Mouse (Mus musculus) embryonic fibroblast, embryonic 13.5 days (primary cell): Measurements from ENCODE around the gene Mtor. TPM values are rescaled to one million over a fixed set of nuclear protein-coding genes. Genes with fewer than 3 reads are reported as not detected.

Experiments
- H3K27ac ChIP-seq: 2 replicates; pipeline ENCODE4 v1.5.1; 2012; ENCODE audit warnings: low read length, control low read depth, inconsistent platforms; ENCODE audit not compliant: insufficient read depth
- H3K4me1 ChIP-seq: 2 replicates; pipeline ENCODE4 v1.6.1; 2011; ENCODE audit warnings: low read length; ENCODE audit not compliant: control insufficient read depth, insufficient read depth
- H3K4me3 ChIP-seq: 2 replicates; pipeline ENCODE4 v1.5.1; 2011; ENCODE audit warnings: mild to moderate bottlenecking, control low read depth, low read length; ENCODE audit not compliant: insufficient read depth
- CTCF ChIP-seq: IDR thresholded peaks from 2 replicates; pipeline ENCODE4 v1.5.1; 2011; ENCODE audit warnings: mild to moderate bottlenecking, control low read depth, low read length, moderate library complexity, borderline replicate concordance; ENCODE audit not compliant: insufficient read depth
- POLR2A ChIP-seq: IDR thresholded peaks from 2 replicates; pipeline ENCODE4 v1.6.1; 2011; ENCODE audit warnings: low read depth, mild to moderate bottlenecking, control low read depth, low read length, moderate library complexity
- polyA plus RNA-seq: library from polyadenylated mRNA; stranded (reverse); fragments of >200 nt; gene quantifications from 2 replicates; pipeline ENCODE4 v1.2.4, GENCODE M21; 2011; ENCODE audit warnings: low read depth; ENCODE audit not compliant: missing spikeins, insufficient read length

The Mtor gene
- polyA plus RNA-seq, 1 experiment, result 17.7 TPM

- TF ChIP-seq POLR2A, result no peak
- TF ChIP-seq CTCF, result no peak
- Histone ChIP-seq H3K27ac (no peak overlapping the region), H3K4me3 (no peak overlapping the region), H3K4me1 (0 out of 2 replicates have a peak, but pooled peaks cover 3% of the 10 kb centered on the region)
These were observed 153.5 kb downstream of the Mtor start for GRCm38 (mm10) chr4:148601871-148602270.

GRCm38 (mm10) chr4:148602357-148603120, 154.1 kb downstream of the Mtor start, which contains the start of gene Masp2:
Gene Masp2, plus strand, starts transcription at chr4:148602554.
- Histone ChIP-seq H3K27ac (no peak within 1 kb of the TSS), H3K4me3 (no peak within 1 kb of the TSS), H3K4me1 (0 out of 2 replicates have a peak, but pooled peaks cover 3% of the 10 kb centered on the region)
- TF ChIP-seq POLR2A, result no peak
- TF ChIP-seq CTCF, result no peak

- TF ChIP-seq POLR2A (no peak), CTCF (no peak)
- peaks cover 3% of the 10 kb centered on the region; the same call in 1 of the 2 replicates for H3K4me1 ChIP-seq
- H3K27ac ChIP-seq, result peak overlapping the region; percentile 36; the same call in 1 of the 2 replicates
- no peak overlapping the region for H3K4me3 ChIP-seq
These were observed 155.1 kb downstream of the Mtor start for GRCm38 (mm10) chr4:148603376-148604139.

- Histone ChIP-seq H3K27ac (peak overlapping the region; percentile 36; the same call in 1 of the 2 replicates), H3K4me1 (peaks cover 9% of the 10 kb centered on the region), H3K4me3 (no peak overlapping the region)
- TF ChIP-seq CTCF (no peak), POLR2A (no peak)
These were observed 155.7 kb downstream of the Mtor start for GRCm38 (mm10) chr4:148604141-148604540.

GRCm38 (mm10) chr4:148604541-148605165, 156.2 kb downstream of the Mtor start:
- Histone ChIP-seq H3K4me1 (peaks cover 10% of the 10 kb centered on the region), H3K4me3 (no peak overlapping the region), H3K27ac (no peak overlapping the region)
- no peak for TF ChIP-seq POLR2A
- TF ChIP-seq CTCF, result peak; percentile 40; the same call in 1 of the 2 replicates

Other genes with a start within 250 kb of the Mtor start
- gene Disp3, start 160.6 kb upstream of the Mtor start, polyA plus RNA-seq, result not detected in 2 replicates
- gene Ubiad1, start 3.8 kb upstream of the Mtor start, polyA plus RNA-seq, result 14.4 and 14.5 TPM in 2 replicates
- gene Angptl7, start 51.8 kb downstream of the Mtor start, polyA plus RNA-seq, result 2.3 and 3.2 TPM in 2 replicates
- 50.4 and 50.7 TPM in 2 replicates for gene Exosc10, start 109.8 kb downstream of the Mtor start, polyA plus RNA-seq
- gene Srm, start 142.9 kb downstream of the Mtor start, polyA plus RNA-seq, result 110 and 114 TPM in 2 replicates
- not detected in 2 replicates for gene Masp2, start 153.9 kb downstream of the Mtor start, polyA plus RNA-seq
- gene Tardbp, start 178.4 kb downstream of the Mtor start, polyA plus RNA-seq, result 404 and 424 TPM in 2 replicates
- gene Gm572, start 194.7 kb downstream of the Mtor start, polyA plus RNA-seq, result not detected in 2 replicates